Mouse (Mus musculus) cerebellum, adult 9-11 months (tissue): Measurements from ENCODE around the gene Iqck.

Experiments
- DNase-seq: peaks from one replicate; pipeline ENCODE4 v3.0.0; 2022

Iqck gene

GRCm38 (mm10) chr7:118956616-118957246 lies 101.2 kb downstream of the Iqck start:
- no peak for DNase-seq

DNA sequence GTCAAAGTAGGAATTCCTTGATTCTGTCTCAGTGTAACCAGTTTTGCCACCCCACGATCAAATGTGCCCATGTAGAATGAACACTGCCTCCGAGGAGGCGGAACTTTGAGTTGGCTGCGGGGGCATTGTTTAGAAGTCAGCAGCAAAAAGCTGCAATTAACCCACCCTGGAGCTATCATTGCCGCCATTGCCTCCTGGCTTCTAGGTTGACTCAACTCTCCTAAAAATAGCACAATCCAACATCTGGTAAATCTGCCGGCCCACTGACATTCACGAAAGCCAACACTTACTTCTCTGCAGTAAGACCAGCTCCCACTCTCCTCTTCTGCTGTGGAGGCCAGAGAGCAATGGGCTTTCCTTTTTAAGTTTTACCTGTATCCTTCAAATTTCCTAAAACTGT lies 103.7 kb downstream of the Iqck start:
- DNase-seq, result no peak

DNA sequence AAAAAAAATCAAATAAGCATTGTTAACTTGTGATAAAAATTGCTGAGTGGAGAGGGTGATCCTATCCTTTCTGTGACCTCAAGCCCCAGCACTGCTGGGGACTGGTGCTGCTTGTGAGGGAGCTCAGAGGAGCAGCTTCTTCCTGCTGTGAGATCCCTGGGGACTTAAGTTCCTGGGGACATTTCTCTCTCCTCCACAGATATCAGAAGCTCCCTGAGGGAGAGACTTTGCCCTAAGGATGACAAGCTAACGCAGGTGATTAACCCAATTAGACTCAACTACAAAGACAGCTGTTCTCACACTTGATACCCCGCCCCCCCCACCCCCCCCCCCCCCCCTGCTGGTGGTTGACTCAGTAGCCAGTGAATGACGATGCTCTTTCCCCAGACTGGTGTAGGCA lies 109.2 kb downstream of the Iqck start:
- DNase-seq, result no peak

GRCm38 (mm10) chr7:118965198-118965597 lies 109.6 kb downstream of the Iqck start:
- no peak for DNase-seq

GRCm38 (mm10) chr7:118968870-118969269 lies 113.3 kb downstream of the Iqck start:
- no peak for DNase-seq

DNA sequence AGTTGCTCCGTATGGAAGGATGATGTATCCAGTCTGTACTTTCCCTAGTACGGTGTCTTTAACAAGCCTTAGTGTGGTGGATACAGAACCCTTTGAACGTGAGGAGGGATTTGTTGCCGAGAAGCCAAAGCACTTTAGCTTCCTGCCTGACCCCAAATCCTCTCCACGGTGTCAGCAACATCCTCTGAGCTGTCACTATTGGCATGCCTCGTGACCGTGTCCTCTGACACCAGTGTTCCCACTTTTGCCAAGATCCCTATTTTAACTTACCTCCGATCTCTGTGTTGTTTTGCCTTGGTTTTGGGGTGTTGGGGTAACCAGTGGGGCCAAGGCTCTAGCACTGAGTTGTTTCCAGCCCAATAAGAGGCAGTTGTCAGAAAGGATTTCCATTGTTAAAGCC lies 115.9 kb downstream of the Iqck start:
- no peak for DNase-seq

- DNase-seq, result no peak
These were observed 116.8 kb downstream of the Iqck start for GRCm38 (mm10) chr7:118972306-118972705.

- DNase-seq, result no peak
These were observed 117.8 kb downstream of the Iqck start for GRCm38 (mm10) chr7:118973377-118973776.

- no peak for DNase-seq
These were observed 120.3 kb downstream of the Iqck start for GRCm38 (mm10) chr7:118975837-118976236.

- DNase-seq, result peak; percentile 67
These were observed 121.0 kb downstream of the Iqck start for GRCm38 (mm10) chr7:118976414-118977166.

DNA sequence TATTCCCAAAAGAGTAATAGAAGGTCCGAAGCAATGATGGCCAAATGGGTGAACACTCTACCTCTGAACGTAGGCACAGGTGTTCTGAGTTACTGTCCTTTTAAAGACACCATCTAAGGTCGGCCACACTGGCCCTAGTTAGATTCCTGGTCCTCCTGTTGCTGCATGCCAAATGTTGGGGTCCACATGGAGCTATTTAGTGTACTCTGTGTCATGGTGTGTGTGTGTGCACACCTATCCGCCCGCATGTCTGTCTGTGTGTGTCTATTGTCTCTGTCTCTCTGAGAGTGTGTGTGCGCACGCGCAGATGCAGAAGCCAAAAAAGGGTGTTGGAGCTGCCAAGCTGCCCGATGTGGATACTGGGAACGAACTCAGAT lies 121.6 kb downstream of the Iqck start:
- DNase-seq, result no peak

GRCm38 (mm10) chr7:118979121-118979520 lies 123.6 kb downstream of the Iqck start:
- peak; percentile 63 for DNase-seq

GRCm38 (mm10) chr7:118979708-118980107 lies 124.2 kb downstream of the Iqck start:
- DNase-seq, result peak; percentile 93

DNA sequence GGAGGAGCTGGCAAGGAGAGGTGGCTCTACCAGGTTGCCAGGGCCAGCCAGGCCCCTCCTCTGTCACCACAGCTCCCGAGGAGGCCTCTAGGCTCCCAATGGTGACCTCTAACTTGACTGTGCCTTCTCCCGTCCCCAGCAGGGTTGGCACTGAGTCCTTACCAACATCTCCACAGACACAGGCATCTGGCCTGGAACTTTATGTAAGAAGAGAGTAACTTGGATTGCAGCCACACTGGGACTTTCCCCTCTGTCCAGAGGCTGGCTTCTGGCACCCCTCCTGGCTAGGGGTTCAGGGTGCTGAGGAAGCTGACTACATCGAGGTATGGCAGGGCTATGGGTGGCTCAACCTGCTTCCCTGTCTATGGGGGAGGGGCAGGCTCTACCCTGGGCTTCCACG lies 125.8 kb downstream of the Iqck start:
- peak; percentile 73 for DNase-seq

DNA sequence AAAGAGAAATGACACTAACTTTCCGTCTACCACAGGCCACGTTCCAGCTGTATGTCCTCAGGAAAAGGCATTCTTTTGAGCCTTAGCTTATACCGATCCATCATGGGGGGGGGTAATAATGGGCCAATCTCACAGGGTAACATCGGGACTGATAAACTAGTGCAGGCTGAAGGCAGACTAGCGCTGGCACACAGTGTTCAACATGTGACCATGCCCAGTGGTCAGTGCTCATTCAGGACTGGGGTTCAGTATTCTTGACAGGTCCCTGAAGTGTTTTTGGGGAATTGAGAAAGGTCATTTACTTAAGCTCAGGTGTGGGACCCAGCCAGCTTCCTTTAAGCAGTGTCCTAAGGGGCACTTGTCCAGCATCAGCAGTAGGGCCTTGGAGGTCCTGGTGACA lies 126.3 kb downstream of the Iqck start:
- DNase-seq, result peak; percentile 31

GRCm38 (mm10) chr7:118982586-118982985 lies 127.0 kb downstream of the Iqck start:
- peak; percentile 23 for DNase-seq

DNA sequence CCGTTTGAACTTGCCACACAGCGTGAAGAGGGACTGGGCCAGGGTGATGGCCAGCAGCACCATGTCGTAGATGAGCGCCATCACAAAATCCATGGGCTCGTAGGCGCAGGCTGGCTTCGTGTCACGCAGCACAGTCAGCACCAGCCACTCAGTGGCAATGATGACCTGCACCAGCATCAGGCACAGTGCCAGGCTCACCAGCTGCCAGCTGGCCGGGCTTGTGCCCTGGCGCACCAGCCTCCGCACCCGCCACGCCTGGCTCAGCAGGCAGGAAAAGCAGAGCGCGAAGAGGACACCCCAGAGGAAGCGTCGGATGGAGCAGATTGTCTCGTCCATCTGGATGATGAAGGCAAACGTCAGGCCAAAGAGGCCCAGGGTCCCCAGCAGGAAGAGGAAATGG lies 128.4 kb downstream of the Iqck start:
- DNase-seq, result peak; percentile 95

GRCm38 (mm10) chr7:118985786-118986185 lies 130.2 kb downstream of the Iqck start:
- DNase-seq, result peak; percentile 32

DNA sequence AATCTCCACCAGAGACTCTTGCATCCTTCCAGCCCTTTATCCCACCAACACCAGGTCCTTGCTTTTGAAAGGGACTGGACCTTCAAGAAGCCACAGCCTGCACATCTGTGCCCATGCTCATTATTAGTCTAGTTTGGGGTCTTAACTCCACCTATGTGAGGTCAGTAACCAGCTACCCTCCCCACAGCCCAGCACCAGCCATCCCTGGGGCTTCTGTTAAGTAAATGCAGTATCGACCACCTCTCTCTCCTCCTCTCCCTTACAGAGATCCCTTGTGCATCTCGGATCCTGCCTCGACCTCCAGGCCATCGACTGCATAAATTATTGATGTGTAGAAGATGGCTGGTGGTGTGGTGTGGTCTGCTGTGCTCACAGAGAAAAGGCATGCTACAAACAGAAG lies 130.8 kb downstream of the Iqck start:
- DNase-seq, result peak; percentile 16

DNA sequence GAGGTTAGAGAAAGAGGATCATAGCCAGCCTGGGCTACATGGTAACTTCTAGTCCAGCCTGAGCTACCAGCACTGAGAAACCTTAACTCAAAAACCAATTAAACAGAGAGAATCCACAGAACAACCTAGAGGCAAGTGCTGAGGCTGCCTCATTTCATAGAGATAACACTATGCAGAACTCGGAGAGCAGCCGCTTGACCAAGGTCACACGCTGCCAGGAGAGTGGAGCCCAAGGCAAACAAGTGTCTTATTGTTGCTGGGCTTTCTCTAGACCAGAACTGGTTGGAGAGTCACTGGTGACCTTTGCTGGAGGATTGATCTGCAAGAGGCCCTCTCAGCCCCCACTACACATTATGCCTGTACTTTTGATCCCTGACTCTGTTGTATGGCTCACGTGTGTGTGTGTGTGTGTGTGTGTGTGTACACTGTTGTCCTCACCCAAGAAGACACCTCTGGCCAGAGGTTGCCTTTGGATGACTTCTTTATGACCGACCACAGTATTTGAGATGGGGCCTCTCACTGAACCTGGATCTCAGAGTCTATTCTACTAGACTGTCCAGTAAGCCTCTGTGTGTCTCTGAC lies 133.8 kb downstream of the Iqck start:
- DNase-seq, result no peak

GRCm38 (mm10) chr7:118990282-118990681 lies 134.7 kb downstream of the Iqck start:
- DNase-seq, result no peak

GRCm38 (mm10) chr7:118991341-118991884 lies 135.9 kb downstream of the Iqck start:
- DNase-seq, result no peak

DNA sequence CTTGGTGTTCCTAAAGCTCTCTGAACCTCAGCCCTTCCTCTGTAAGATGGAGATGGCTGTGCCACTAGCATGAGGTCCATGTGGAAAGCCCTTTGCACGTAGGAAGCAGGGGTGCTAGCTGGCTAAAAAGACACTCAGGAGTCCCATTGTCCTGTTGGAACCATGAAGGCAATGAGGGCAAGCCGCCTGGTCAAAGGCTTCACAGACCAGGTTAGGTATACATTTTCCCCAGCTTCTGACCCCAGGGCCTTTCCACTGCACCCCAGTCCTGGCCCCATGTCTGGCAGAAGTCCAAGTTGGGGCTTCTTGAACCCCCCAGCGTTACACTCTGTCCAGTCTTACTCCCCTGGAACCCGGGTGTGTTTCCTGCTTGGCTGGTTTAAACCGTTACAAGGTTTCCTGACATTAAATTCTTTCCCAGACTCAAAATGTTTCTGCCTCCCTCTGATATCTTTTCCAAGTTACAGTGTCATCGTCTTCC lies 136.6 kb downstream of the Iqck start:
- DNase-seq, result peak; percentile 50
